ENCODE assay signal across 16 mouse cellular contexts in the genomic region with DNA sequence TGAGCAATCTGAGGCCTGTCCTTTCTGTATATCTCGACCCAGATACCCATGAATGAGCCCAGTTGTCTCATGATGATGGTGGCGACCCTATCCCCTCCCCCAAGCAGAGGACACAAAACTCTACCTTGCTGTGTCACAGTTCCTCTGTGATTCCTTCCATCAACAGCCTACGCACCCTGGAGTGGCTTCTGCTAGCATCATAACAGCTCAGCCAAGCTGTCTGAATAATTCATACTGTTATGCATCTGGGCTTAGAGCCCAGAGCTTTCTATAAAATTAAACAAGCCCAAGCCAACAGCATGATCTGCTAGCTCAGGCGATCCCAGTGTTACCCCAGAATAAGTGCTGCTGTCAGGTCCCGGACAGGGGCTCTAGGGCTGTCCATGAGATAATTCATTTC.
A peak's percentile ranks its signal among the peaks of the same experiment; 100 is the strongest.
DNase-seq lines count a peak whose midpoint lies in the region.
"Had no signal": no experiment of that assay in that cellular context is flagged by ENCODE, and none has a peak within 500 bp of the region (broad histone marks: within the 10 kb centered on the region; RNA-seq: fewer than 3 reads in every experiment).

No protein-coding gene starts in this region.

- H3K27me3 ChIP-seq in heart, embryonic 10.5 days (ENCODE audit: insufficient read depth, poor library complexity, severe bottlenecking), result no peaks in the 10 kb centered on the region
- H3K27me3 ChIP-seq: limb, embryonic 15.5 days; lung, embryonic 15.5 days had no signal

- no peaks in the 10 kb centered on the region for H3K4me1 ChIP-seq in heart, embryonic 10.5 days
- H3K4me1 ChIP-seq: lung, embryonic 15.5 days; megakaryocyte, embryonic 14.5 days had no signal

- DNase-seq in heart, embryonic 10.5 days (ENCODE audit: low spot score), result peak; percentile 68
- no peak for DNase-seq in heart, adult 9 months (ENCODE audit: low spot score in 2 of 2)
- DNase-seq in right cerebral cortex, adult 2 months (ENCODE audit: low spot score in 2 of 2), result peak; percentile 50 to 66
- DNase-seq in right cerebral cortex, postnatal 4 days, result no peak
- DNase-seq in left cerebral cortex, postnatal 14 days (ENCODE audit: low spot score in 2 of 2), result peak; percentile 46 to 79
- peak; percentile 82 for DNase-seq in telencephalon, adult 2 months (ENCODE audit: low read depth, low spot score)
- no peak for DNase-seq in embryo, embryonic 11 days
- DNase-seq in adrenal gland, postnatal 4 days (ENCODE audit: low spot score in 2 of 2), result no peak
- DNase-seq: cerebellum, adult 8-10 months; heart, adult 18-20 months; heart, postnatal 36 days; kidney, postnatal 14 days; thymus, postnatal 4 days had no signal

- H3K4me3 ChIP-seq in heart, embryonic 10.5 days, result no peak overlapping the region
- H3K4me3 ChIP-seq: limb, embryonic 15.5 days; lung, embryonic 15.5 days; megakaryocyte, embryonic 14.5 days had no signal

- H3K36me3 ChIP-seq in heart, embryonic 10.5 days, result no peaks in the 10 kb centered on the region
- H3K36me3 ChIP-seq: limb, embryonic 15.5 days; lung, embryonic 15.5 days had no signal

- H3K27ac ChIP-seq in heart, embryonic 10.5 days, result no peak overlapping the region
- H3K27ac ChIP-seq: limb, embryonic 15.5 days; lung, embryonic 15.5 days had no signal

- 71% methylated on average over 5 of the region's 5 CpGs for WGBS in heart, embryonic 10.5 days

- H3K9me3 ChIP-seq in heart, embryonic 10.5 days, result no peaks in the 10 kb centered on the region
- H3K9me3 ChIP-seq: limb, embryonic 15.5 days; lung, embryonic 15.5 days had no signal

- intact Hi-C loops in left cerebral cortex, postnatal 14 days (cut with DNase I), result loop anchor here (5.0 kb wide), 1 partner anchor 60 kb away; no protein-coding TSS in a partner anchor

Comparison
In these comparisons a context has a peak if more than half of its experiments do, and no peak if none do; other contexts are left out.
1. DNase-seq: peak in heart, embryonic 10.5 days (single experiment), right cerebral cortex, adult 2 months (2 of 2), left cerebral cortex, postnatal 14 days (2 of 2) and telencephalon, adult 2 months (single experiment); none in heart, adult 9 months (0 of 2), right cerebral cortex, postnatal 4 days (single experiment), embryo, embryonic 11 days (single experiment) and adrenal gland, postnatal 4 days (0 of 2).